Mouse (Mus musculus): Measurements from ENCODE around the gene Sdk1. TPM values are rescaled to one million over a fixed set of nuclear protein-coding genes. Genes with fewer than 3 reads are reported as not detected.

Gene Sdk1
- polyA plus RNA-seq, 1 experiment from 2014 or later: 0.94 TPM

GRCm38 (mm10) chr5:141897481-141897880, 656.2 kb downstream of the Sdk1 start:
- WGBS: 40% methylated on average over 2 of the region's 2 CpGs
- no peak overlapping the region for H3K9ac ChIP-seq (ENCODE audit: low read depth, low read length)
- ATAC-seq: no peak

DNA sequence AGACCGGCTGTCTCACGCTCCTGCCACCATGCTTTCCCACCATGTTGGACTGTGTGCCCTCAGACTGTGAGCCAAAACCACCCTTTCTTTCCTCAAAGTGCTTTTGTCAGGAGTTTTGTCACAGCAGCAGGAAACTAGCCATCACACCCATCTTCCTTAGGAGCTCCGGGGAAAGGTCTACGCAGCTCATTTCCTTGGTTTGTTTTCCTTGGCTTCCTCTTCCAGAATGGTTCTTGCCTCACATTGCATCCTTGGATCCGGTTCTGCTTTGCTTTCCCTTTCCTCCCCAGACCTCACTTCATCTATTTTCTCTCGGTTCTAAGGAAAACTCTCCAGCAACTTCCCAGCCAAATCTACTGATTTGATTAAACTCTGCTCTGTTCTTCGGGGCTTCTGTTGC, 658.5 kb downstream of the Sdk1 start:
- no peak for ATAC-seq
- Histone ChIP-seq H3K36me3 (ENCODE audit: control insufficient read depth, insufficient read depth) (no peaks in the 10 kb centered on the region), H3K9ac (ENCODE audit: low read depth, low read length) (no peak overlapping the region), H3K27me3 (replicated peaks; ENCODE audit: control insufficient read depth, insufficient read depth, low read length) (no peaks in the 10 kb centered on the region), H3K27ac (ENCODE audit: low read depth, low read length) (no peak overlapping the region), H3K4me2 (replicated peaks; ENCODE audit: low read depth) (no peak overlapping the region), H3K9me3 (ENCODE audit: control insufficient read depth) (no peaks in the 10 kb centered on the region), H3K4me3 (ENCODE audit: low read depth, low read length) (no peak overlapping the region), H3K4me1 (replicated peaks; ENCODE audit: control insufficient read depth, insufficient read depth, low read length) (no peaks in the 10 kb centered on the region)
- 86% methylated on average over 7 of the region's 7 CpGs for WGBS
- no peak for TF ChIP-seq CTCF (IDR thresholded peaks at IDR 0.05; ENCODE audit: low read depth)

More at GRCm38 (mm10) chr5:141897481-141897880, 656.2 kb downstream of the Sdk1 start:
- Histone ChIP-seq H3K27ac (ENCODE audit: low read depth, low read length) (no peak overlapping the region), H3K36me3 (ENCODE audit: control insufficient read depth, insufficient read depth) (no peaks in the 10 kb centered on the region), H3K4me2 (replicated peaks; ENCODE audit: low read depth) (no peak overlapping the region), H3K27me3 (replicated peaks; ENCODE audit: control insufficient read depth, insufficient read depth, low read length) (no peaks in the 10 kb centered on the region), H3K9me3 (ENCODE audit: control insufficient read depth) (no peaks in the 10 kb centered on the region), H3K4me3 (ENCODE audit: low read depth, low read length) (no peak overlapping the region), H3K4me1 (replicated peaks; ENCODE audit: control insufficient read depth, insufficient read depth, low read length) (no peaks in the 10 kb centered on the region)
- TF ChIP-seq CTCF (IDR thresholded peaks at IDR 0.05; ENCODE audit: low read depth): no peak

GRCm38 (mm10) chr5:141902544-141903250, 661.4 kb downstream of the Sdk1 start:
- Histone ChIP-seq H3K27ac (ENCODE audit: low read depth, low read length) (no peak overlapping the region), H3K9me3 (ENCODE audit: control insufficient read depth) (no peaks in the 10 kb centered on the region), H3K4me3 (ENCODE audit: low read depth, low read length) (no peak overlapping the region), H3K4me2 (replicated peaks; ENCODE audit: low read depth) (no peak overlapping the region), H3K9ac (ENCODE audit: low read depth, low read length) (no peak overlapping the region), H3K36me3 (ENCODE audit: control insufficient read depth, insufficient read depth) (no peaks in the 10 kb centered on the region), H3K27me3 (replicated peaks; ENCODE audit: control insufficient read depth, insufficient read depth, low read length) (no peaks in the 10 kb centered on the region), H3K4me1 (replicated peaks; ENCODE audit: control insufficient read depth, insufficient read depth, low read length) (no peaks in the 10 kb centered on the region)
- no peak for ATAC-seq
- WGBS: 46% methylated on average over 16 of the region's 16 CpGs
- TF ChIP-seq CTCF (IDR thresholded peaks at IDR 0.05; ENCODE audit: low read depth): no peak

DNA sequence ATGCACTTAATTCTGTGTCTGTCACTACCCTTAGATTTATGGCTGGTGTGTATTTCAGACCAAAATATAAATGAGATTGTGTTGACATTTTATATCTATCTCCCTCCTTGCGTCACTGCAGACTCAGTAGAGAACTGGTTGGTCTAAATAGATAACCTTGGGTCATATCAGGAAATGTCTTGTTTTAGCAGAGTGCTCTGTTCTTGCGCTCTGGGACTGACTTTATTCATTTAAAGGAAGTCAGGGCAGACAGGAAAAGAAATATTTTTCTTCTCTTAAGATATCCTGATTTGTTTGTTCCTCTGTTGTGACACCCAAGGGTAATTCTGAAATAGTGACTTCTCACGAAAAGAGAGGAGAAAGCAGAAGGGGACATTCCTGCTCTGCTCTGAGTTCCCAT, 669.2 kb downstream of the Sdk1 start:
- no peak for TF ChIP-seq CTCF (IDR thresholded peaks at IDR 0.05; ENCODE audit: low read depth)
- H3K9ac ChIP-seq (ENCODE audit: low read depth, low read length): no peak overlapping the region
- WGBS: 60% methylated on average over 3 of the region's 3 CpGs

DNA sequence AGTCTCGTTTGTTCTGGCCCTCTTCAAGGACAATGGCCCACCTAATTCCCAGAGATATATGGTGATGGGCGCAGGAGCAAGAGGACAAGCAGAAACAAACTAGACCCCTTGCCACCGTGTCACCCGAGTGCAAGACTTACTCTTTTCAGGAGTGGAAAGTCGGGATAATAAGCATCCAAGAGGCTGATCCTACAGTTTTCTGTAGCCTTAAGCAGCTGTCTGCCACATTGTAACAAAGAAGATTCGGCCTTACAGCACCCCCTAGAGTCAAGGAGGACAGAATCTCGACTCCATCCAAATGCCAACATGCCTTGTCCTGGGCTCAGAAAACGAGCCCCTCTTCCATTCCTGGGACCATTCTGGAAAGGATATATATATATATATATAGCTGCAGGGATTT, 669.6 kb downstream of the Sdk1 start:
- Histone ChIP-seq H3K36me3 (ENCODE audit: control insufficient read depth, insufficient read depth) (no peaks in the 10 kb centered on the region), H3K9ac (ENCODE audit: low read depth, low read length) (no peak overlapping the region), H3K9me3 (ENCODE audit: control insufficient read depth) (no peaks in the 10 kb centered on the region), H3K4me3 (ENCODE audit: low read depth, low read length) (no peak overlapping the region), H3K27me3 (replicated peaks; ENCODE audit: control insufficient read depth, insufficient read depth, low read length) (no peaks in the 10 kb centered on the region), H3K4me2 (replicated peaks; ENCODE audit: low read depth) (no peak overlapping the region), H3K4me1 (replicated peaks; ENCODE audit: control insufficient read depth, insufficient read depth, low read length) (no peaks in the 10 kb centered on the region), H3K27ac (ENCODE audit: low read depth, low read length) (no peak overlapping the region)
- peak; percentile 53 for TF ChIP-seq CTCF (IDR thresholded peaks at IDR 0.05; ENCODE audit: low read depth)
- WGBS: 63% methylated on average over 8 of the region's 8 CpGs
- no peak for ATAC-seq

More for the DNA sequence above, 669.2 kb downstream of the Sdk1 start:
- no peak overlapping the region for H3K4me3 ChIP-seq (ENCODE audit: low read depth, low read length)
- H3K27ac ChIP-seq (ENCODE audit: low read depth, low read length): no peak overlapping the region
- H3K4me1 ChIP-seq (replicated peaks; ENCODE audit: control insufficient read depth, insufficient read depth, low read length): no peaks in the 10 kb centered on the region
- H3K36me3 ChIP-seq (ENCODE audit: control insufficient read depth, insufficient read depth): no peaks in the 10 kb centered on the region
- H3K27me3 ChIP-seq (replicated peaks; ENCODE audit: control insufficient read depth, insufficient read depth, low read length): no peaks in the 10 kb centered on the region
- no peak for ATAC-seq
- no peak overlapping the region for H3K4me2 ChIP-seq (replicated peaks; ENCODE audit: low read depth)
- no peaks in the 10 kb centered on the region for H3K9me3 ChIP-seq (ENCODE audit: control insufficient read depth)

DNA sequence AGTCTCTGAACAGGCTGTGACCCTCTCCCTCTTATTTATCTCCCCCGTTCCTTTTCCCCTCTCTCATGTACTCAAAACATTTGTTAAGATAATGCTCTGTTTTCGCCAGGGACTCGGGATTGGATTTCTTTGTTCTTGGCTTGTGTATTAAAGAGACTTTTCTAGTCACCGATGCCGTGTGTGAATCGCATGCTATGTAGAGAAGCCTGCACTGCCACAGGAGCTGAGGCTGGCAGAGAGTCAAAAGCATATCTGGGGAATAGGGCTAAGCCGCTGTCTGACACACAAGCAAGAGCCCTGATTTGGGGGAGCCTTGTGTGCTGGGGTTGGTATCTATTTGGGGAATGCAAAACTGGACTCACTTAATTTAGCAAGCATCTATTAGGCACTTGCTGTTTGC, 671.6 kb downstream of the Sdk1 start:
- Histone ChIP-seq H3K27ac (ENCODE audit: low read depth, low read length) (no peak overlapping the region), H3K4me2 (replicated peaks; ENCODE audit: low read depth) (no peak overlapping the region), H3K9ac (ENCODE audit: low read depth, low read length) (no peak overlapping the region), H3K4me1 (replicated peaks; ENCODE audit: control insufficient read depth, insufficient read depth, low read length) (no peaks in the 10 kb centered on the region), H3K36me3 (ENCODE audit: control insufficient read depth, insufficient read depth) (no peaks in the 10 kb centered on the region), H3K9me3 (ENCODE audit: control insufficient read depth) (no peaks in the 10 kb centered on the region), H3K27me3 (replicated peaks; ENCODE audit: control insufficient read depth, insufficient read depth, low read length) (no peaks in the 10 kb centered on the region), H3K4me3 (ENCODE audit: low read depth, low read length) (no peak overlapping the region)
- no peak for ATAC-seq
- WGBS: 81% methylated on average over 7 of the region's 7 CpGs
- TF ChIP-seq CTCF (IDR thresholded peaks at IDR 0.05; ENCODE audit: low read depth): no peak

All from intestine, postnatal 0 days (tissue).